Mouse (Mus musculus) lung, postnatal 14 days (tissue): Measurements from ENCODE around the gene Igf2bp1.
"Not testable (repeated sequence)": the region's sequence is repeated elsewhere in the genome, so short reads cannot be mapped to it uniquely, and the experiment has no call there.

ENCODE experiments used
- DNase-seq: peaks from one replicate; pipeline ENCODE4 v3.0.0; 2021

Gene Igf2bp1

DNA sequence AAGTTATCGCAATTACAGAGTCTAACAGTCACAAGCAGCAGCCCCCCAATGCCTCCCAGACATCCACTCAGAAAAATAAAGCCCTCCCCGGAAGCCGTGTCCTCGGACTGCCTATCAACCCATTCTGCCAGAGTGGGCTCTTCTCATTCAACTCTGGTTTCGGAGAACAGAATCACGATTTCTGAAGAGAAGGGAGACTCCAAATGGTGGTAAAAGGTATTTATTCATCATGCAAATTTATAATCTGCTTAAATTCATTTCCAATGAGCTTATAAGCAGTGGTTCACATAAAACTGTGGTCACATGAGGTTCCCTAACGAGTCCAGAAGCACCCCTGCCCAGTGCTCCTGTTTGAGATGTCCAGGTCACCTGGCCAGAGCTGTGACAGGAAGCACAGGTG, 48.3 kb downstream of the Igf2bp1 start:
- no peak for DNase-seq

DNA sequence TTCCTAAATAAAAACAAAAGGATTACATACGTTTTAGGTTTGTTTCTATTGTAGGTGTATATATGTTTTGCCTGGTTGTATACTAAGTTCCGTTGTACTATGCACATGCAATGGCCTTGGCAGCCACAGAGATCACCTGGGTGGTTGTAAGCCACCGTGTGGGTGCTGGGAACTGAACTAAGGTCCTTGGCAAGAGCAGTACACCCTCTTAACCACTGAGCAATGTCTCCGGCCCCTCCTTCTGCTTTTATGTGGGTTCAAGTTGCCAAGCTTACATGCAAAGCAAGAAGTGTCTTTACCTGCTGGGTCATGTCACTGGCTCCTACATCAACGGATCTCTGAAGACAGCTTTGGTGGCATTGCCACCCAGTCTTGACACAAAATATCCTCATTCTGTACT, 52.4 kb downstream of the Igf2bp1 start:
- no peak for DNase-seq

DNA sequence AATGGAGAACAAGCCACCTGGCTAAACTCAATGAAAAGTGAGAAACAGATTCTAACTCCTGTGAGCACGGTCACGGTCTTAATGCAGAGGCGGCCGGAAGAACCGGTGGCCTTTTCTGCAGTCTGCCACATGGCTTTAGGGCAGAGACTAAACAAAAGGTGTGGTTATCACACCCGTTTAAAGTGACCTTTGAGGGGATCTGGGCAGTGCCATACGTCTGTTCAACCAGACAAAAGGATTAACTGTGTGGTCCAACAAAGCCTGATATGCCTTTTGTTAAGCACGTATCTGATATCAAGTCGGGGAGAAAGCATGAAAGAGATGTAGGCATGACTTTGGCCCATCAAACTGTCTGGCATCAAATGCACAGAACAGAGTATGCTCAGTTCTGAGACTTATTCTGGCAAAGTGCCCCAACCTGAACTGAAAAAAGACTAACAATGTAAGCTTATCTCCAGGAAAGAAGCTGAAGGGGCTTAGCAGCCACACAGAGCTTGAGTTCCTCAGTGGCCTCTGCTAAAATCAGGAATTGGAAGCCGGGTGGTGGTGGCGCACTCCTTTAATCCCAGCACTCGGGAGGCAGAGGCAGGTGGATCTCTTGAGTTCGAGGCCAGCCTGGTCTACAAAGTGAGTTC, 59.8 kb downstream of the Igf2bp1 start:
- no peak for DNase-seq

DNA sequence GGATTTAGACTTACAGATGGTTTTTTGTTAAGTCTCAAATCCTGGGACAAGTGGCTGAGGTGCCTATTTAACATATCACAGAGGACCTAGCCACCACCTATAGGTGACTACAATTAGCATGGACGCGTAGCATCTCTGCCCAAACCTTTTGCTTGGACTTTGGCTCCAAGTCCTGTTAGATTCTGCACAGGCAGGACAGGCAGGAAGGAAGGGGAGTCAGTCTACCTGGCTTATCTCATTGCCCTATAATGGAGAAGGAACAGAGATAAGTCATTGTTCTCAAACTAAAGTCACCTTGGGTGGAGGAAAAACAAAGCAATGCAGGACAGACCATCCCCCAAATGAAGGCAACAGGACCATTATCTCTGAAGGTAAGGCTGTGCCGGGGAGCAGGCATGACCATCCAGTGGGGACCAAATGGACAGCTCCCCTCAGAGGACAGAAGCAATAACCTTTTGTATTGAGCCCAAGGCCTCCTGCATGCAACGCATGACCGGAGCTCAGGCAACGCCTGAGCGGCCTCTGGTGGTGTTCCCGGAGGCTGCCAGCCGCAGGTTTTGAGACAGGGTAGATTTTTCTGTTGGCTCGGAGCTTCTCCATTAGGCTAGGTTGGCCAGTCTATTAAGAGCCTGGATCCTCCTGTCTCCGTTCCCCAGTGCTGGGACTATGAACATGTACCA, 65.8 kb downstream of the Igf2bp1 start:
- no peak for DNase-seq

DNA sequence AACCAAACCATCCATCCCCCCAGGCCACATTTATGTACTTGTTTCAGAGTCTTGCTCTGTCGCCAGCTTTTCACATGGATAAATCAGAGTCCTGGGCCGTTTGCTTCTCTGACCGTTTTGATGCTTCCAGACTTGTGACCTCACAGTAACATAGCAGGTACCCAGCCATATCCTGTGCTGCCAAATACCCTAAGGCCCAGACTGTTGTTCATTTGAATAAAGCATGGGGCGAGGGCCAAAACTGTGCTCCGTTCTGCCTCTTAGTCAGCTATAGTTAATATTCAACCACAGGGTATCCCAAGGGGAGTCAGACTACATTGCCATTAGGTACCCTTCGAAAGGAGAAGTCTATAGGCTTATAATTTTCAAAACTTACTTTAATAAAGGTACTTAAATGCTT, 69.3 kb downstream of the Igf2bp1 start:
- DNase-seq = no peak

DNA sequence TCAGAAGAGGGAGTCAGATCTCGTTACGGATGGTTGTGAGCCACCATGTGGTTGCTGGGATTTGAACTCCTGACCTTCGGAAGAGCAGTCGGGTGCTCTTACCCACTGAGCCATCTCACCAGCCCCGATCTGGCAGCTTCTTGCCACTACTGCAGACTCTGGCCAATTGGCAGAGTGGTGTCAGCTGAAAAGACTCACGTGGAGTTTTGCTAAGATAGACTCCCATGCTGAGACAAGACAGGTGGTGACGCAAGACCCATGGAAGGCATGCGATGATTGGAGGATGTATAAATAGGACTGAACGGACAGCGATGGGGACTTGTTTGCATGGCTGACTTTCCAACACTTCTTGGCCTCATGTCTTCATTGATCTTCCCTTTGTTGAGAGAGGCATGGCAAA, 73.6 kb downstream of the Igf2bp1 start:
- DNase-seq = not testable (repeated sequence)

DNA sequence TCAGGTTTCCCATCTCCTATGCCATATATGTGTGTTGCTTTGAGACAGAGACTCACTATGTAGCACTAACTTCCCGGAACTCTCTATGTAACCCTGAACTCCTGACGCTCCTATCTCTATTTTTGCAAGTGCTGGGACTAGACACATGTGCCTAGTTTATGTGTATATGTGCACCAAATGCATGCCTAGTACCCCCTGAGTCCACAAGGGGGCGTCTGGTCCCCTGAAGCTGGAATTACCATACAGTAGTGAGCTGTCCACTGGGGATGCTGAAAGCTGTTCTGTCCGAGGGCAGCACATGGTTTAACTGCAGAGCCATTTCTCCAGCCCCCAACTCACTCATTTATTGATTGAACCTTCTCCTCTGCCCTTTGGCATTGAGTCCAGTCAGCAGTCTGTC, 79.3 kb downstream of the Igf2bp1 start:
- no peak for DNase-seq

DNA sequence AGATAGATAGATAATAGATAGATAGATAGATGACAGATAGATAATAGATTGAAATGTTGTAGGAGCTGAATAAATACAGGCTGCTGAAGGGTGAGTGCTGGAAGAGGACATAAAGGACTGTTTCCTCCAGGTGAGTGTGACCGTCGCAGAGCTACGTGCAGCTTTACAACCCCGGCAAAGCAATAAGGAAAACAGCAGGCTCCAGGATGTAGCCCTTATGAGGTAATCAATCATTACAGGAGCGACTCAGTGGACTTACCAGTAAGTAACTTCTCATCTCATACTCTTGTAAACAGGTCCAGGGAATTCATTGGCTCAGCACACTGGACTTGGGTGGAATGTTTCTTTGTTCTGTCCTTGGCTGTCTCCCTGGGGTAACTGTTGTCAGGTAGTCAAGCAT, 79.8 kb downstream of the Igf2bp1 start:
- DNase-seq = no peak

DNA sequence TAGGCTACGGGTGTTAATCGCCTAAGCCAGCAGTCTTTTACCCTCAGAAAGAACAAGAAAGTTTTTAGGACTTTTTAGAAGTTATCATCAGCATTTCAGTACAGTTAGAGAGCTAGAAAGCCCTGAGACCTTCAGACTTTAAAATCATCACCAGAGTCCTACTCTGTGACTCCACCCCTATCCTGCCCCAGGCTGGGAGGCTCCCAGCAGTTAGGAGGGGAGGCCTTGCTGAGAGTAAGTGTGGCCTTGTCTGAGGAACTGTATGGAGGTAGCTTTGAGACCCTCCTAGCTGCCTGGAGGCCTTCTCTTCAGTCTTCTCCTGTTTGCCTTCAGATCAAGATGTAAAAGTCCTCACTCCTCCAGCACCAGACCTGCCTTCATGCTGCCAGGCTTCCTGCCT, 81.5 kb downstream of the Igf2bp1 start:
- no peak for DNase-seq

DNA sequence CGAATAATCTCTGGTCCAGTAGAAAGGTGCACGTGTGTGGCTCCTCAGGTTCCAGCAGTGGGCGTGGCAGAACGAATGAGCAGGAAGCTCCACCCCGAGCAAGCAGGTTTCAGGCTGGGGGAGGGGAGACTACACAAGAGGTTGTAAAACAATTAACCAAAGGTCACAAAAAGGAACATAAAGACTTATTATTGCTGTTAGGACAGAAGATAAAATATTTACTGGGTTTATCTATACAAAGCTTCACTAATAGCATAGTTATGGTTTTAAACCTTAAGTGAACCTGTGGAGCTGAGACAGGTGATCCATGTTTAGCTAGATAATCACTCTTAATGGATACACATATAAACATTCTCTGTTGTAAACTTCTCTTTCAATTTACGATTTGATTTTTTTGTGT, 82.3 kb downstream of the Igf2bp1 start:
- DNase-seq = not testable (repeated sequence)

DNA sequence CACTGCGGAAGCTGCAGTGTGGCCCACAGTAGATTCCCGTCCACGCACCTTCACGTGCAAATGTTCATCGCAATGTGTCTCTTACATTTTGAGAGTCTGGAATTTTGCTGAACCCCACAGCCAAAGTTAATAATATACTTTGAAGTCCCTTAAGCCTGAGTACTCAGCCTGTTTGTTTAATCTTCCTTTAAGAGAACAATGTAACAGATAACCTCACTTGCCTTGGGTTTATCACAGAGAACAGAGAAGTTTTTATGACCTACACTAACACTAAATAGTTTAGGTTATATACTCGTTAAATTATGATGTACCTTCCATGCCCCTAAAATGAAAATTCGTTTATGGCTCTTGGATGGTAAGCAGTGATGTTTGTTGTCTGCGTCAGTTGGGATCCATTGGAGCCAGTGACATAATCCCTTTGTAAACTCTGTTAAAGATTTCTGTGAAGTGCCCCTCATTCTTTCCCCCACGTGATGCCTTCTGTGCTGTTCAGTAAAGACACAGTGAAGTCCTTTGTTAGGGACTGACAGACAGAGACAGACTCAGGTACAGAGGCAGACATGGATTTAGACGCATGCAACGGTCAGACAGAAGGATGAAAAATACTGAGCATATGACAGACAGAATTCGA, 83.6 kb downstream of the Igf2bp1 start:
- DNase-seq = no peak

DNA sequence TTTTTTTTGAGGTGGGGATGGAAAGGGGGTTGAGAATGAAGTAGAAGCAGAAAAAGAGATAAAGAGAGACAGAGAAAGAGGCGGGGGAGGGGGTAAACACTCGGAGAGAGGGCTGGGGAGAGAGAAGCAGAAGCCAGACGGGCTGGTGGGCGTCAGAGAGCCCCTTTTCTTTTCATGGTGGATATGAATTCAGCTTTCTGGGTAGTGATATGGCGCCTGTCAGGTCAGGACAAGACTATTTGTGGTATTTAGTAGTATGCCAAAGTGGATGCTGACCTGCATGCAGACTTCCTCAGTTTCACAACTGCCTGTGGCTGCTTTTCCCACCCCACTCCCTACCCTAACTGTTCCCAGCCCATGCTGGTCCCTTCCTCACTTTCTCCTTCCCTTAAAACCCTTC, 89.3 kb downstream of the Igf2bp1 start:
- DNase-seq = no peak

DNA sequence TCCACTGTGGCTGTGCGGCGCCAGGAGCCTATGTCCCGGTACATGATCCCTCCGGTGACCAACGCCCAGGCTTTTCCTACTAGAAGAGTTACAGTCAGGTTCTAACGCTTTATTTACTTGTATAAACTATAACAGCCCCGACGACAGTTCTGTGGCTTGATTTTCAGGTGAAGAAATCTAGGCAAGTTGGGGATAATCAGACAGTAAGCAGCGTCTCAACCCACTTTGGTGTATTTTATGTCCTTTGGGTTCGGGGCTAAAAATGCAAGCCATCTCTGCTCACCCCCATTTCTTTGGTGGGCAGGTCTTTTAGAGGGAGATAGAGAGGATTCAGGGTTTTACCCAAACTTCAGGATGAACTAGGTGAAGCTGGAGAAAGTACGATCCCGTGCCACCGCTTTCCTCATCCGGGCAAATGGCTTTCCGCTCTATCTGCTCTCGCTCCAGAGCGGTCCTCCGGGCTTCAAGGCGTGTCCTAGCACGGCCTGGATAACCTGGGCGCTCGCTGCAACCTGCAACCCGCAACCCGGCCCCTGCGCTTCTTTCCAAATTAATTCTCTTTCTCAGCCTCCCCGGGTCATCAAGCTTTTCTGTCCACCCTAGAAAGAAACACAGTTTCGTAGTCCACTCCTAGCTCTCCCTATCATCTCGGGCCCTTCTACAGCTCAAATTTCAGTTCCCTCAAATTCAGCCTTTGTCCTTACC, 90.6 kb downstream of the Igf2bp1 start:
- no peak for DNase-seq

DNA sequence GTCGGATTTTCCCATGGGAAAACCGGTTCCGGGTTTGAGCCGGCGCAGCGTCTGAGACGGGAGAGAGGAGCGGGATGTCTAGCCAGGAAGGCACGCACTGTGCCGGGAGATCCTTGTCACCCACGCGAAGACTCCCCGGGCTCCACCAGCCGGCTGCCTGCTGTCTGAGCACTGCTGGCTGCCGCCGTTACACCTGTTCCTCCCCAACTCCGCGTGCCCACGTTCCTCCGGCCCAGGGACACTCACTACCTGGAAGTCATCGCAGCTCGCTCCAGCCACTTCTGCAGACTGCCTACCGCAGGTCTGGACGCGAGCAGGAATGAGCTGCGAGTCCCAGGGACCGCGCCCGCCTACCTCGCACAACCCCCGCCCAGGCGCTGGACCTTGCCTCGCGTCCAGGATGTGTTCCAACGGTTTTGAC, 91.2 kb downstream of the Igf2bp1 start, which contains the start of gene B4galnt2:
Gene B4galnt2 (minus strand): TSS at position 321 of the 421 bp plus-strand sequence.
- DNase-seq = no peak

DNA sequence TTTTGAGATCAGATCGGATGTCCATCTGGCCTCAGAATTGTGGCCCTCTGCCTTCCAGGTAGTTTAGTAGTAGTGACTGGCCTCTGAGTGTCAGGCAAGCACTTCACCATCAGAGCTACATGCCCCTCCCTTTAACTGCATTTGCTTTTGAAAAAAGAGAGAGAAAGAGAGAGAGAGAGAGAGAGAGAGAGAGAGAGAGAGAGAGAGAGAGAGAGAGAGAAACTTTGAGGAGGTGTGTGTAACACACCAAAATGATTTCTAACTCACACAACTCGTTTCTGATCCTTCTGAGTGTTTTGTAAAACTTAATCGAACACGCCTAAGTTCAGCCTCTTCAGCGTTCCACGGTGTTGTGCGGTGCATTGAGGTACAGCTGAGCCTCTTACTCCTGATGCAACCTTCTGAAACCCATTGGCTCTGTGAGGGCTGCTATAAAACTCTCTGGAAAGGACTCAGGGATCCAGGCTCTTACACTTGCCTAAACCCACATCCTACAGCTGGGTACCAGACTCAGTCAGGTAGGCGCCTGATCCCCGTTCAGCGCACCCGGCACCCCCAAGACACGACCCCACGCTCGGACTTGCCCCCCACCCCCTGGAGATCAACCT, 91.7 kb downstream of the Igf2bp1 start:
- no peak for DNase-seq

DNA sequence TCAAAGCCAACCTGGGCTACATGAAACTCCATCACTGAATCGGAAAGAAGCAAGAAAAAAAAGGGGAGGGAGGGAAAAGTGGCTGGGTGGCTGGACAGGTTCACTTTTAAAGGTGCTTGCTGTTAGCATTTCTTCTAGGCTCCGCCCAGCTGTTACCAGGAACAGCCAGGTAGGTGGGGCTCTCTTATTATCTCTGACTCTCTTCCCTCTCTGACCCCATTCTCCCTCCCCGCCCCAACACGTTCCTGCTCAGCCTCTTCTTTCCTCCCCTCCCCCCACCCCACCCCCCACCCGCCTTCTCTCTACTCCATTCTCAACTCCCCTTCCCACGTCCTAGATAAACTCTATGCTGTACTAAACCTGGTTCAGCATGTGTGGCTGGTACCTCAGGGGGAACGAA, 94.2 kb downstream of the Igf2bp1 start:
- DNase-seq = no peak

DNA sequence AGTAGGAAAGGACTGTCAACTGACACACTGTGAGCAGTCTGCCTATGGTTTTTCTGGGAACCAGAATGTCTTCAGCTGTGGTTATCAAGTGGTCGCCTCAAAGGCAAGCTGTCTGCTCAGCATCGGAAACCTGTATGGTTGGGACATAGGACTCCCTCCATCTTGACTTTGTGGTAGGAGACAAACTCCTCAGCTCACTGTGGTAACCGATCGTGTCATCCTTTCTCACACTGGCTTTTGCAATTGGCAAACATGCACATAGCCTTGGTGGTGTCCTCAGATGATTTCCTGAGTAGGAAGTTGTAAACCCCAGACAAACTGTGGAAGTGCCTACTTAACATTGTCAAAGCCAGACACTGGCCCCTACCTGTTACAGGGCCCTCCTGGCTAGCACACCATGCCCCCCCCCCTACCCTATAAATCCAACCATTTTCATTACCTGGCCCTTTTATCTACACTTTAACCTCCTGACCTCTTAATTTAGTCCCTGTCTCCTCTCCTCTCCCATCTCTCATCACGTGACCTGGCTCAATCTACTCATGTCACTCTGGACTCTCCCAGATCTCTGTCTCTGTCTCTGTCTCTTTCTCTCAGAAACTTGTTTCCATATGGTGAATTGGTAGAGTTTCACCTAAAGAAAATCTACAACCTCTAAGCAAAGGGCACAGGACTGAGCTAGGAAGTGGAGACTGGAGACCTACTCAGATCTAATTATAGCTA, 97.8 kb downstream of the Igf2bp1 start:
- DNase-seq = no peak
